Mouse (Mus musculus): ENCODE results near the gene Gm10837.

The Gm10837 gene

GRCm38 (mm10) chr14:122534017-122534924 is 43.9 kb downstream of the Gm10837 start, which contains the start of gene Pcca:
Pcca (plus strand) TSS chr14:122534324.
- POLR2A ChIA-PET, result interaction anchor here in 3 of 4 experiments (0.5 to 1.9 kb wide), 34 partner anchors 10 to 429 kb away, joined by 3 to 8 read pairs (median 4); partner anchors contain the start of genes Zic2 (in 3 of the 3), Gm10837 (in 1 of the 3) and Zic5 (in 1 of the 3)
- CTCF ChIA-PET, result interaction anchor here in 2 of 4 experiments (0.6 to 0.8 kb wide), 3 partner anchors 119 to 736 kb away, joined by 3 read pairs; no protein-coding TSS in a partner anchor

GRCm38 (mm10) chr14:122535986-122536385 is 45.6 kb downstream of the Gm10837 start:
- ChIA-PET POLR2A (interaction anchor here in 1 of 4 experiments (1.0 kb wide), 1 partner anchor 50 kb away, joined by 3 read pairs; no protein-coding TSS in a partner anchor), CTCF (no interaction called here)
